Mouse (Mus musculus) cerebellum, adult 9-10 months (tissue): Measurements from ENCODE around the gene Ankrd61.

Source experiments
- DNase-seq: peaks from one replicate; pipeline ENCODE4 v3.0.0; 2022

Gene Ankrd61

DNA sequence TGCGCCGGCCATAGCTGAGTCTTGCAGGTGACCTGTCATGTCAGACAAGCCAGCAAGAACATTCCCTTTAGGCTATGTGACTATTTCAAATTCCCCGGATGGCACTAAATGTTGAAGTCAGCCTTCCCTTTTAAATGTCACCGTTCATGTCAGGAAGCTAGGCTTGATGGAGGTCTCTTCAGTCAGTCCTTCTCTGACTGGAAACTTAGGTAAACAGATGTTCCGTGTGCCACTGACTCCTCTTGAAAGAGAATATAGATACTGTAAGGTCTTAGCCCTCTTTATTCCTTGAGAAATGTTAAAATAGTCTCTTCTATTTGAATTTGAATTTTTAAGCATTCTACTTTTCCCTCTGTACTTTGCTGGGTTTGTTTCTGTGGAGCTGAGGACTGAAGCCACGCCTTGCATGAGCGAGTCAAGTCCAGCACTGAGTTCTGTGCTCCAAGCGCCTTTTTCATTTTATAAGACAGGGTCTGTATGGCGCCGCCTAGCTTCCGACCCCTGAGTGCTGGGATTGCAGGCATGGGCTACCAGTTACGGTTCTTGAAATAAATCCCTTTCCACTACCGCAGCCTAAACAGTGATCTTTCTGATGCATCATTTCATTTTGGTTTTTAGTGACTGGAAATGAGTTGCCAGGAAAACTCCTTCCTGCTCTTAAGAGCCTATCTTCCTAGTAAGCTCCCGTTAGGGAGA, at the start of gene Ankrd61:
TSS of gene Ankrd61 (minus strand) at position 51 of the 696 bp plus-strand sequence.
- DNase-seq = no peak

DNA sequence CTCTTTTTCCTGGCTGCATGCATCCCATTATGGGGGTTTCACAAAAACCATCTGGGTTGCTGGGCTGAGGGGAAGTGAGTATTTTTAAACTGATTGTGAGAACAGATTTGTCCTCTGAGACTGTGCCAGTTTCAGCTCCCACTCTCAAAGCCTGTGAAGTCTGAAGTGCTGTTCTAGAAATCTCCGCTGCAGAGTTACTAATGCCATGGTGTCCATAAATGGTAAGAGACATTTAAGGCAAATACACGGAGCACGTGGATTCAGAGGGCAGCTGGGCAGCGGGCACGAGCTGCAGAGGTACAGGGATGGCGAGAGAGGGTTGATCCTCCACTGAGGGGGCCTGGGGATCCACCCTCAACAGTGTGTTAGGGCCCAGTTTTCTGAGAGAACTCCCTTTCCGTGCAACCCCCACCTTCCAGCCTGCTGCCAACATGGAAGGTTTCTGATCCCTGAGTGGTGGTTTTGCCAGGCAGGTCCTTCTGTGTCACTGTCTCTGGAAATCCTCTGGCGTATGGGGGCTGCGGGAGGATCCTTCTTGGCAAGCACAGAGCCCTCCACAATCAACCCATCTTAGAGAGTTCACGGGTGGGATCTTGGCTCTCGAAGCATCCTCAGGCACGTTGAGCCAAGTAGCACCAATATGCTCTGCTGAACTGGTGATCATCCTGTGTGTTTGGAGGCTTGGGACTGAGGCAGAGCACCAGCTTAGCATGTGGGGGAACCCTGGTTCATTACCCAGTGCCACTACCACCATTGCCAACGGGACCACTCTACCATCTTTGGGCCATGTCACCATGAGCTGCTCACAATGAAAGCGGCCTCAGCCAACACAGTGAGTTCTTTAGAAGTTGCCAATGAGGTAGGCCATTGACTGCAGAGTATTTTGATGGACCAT, 46.0 kb upstream of the Ankrd61 start:
- no peak for DNase-seq

DNA sequence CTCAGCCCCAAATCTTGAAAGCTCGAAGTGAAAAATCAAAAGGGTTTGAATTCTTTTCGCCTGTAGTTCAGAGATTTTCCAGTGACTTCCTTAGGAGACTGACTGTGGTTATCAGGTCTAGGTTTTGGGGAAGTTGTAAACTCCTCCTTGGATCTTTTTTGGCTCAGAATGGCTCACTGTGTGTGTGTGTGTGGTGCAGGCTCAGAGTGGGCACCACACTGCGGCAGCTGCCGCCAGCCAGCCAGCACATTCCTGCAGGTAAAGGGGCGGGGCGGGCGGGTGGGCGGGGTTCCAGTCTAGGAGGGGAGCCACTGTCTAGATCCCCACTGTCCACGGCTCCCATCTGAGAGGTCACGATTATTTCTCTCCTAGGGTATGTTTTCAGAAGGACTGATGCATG, 44.1 kb upstream of the Ankrd61 start:
- no peak for DNase-seq

DNA sequence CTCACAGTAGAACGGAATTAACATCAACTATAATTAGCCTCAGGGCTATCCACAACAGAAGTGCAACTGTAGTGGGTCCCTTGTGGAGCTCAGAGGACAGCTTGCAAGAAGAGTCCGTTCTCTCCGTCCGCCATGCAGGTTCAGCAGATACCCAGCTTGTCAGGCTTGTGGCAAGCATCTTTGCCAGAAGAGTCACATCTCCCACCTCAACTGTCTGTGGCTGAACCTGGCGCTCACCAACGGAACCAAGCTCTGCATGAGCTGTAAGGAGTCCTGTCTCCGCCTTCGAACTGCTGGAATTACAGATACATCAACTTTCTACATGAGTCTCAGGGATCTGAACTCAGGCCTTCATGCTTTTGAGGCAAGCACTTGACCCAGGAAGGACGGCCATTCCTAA, 38.7 kb upstream of the Ankrd61 start:
- DNase-seq = no peak

DNA sequence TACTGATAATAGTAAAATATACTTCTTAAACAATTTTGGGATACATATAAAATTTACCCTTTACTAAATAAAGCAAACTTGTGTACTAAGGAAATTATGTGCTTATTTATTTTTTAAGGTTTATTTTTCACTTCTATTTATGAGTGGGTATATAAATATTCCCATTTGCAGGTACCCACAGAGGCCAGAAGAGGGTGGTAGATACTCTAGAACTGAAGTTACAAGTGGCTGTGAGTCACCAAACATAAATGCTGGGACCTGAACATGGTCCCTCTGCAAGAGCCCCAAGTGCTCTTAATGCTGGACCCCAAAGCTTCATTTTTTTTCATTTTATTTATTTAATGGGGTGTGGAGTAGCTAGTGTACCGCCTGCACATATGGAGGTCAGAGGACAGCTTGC, 36.4 kb upstream of the Ankrd61 start:
- DNase-seq = no peak

DNA sequence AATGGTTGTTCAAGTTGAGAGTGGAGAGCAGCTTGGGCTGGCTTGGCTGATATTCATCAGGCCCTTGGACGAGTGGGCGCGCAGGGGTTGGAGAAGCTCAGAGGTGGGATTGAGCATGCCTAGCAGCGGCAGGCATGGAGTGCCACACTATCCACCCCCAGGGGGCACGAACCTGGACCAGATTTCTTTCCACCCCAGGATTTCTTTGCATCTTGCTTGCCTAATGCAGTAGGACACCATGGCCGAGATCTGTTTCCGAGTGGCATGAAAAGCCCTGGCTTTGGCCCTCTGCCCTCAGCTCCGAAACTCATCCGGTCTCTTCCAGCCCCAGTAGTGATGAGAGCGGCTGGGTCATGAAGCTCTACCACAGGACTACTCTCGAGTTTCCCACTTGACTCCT, 35.9 kb upstream of the Ankrd61 start:
- DNase-seq = no peak

DNA sequence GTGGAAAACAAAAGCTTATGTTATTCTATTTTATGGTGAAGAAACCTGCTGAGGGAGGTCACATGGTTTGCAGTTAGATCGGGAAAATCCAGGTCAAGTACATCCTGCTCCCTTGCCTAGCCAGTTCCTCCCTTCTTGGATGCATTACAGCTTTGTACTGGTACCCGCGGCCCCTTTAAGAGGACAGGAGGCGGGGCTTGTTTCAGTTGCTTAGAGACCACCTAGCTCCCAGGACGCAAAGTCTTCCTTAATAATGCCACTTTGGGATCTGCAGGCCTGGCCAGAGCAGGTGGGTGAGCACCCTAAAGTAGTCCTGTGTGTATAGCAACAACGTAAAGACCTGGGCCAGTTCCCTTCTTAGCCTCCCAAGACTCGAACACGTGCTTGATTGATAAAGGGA, 35.3 kb upstream of the Ankrd61 start, which contains the start of gene Rsph10b:
TSS of gene Rsph10b (plus strand) at position 205 of the 400 bp plus-strand sequence.
- DNase-seq = no peak

DNA sequence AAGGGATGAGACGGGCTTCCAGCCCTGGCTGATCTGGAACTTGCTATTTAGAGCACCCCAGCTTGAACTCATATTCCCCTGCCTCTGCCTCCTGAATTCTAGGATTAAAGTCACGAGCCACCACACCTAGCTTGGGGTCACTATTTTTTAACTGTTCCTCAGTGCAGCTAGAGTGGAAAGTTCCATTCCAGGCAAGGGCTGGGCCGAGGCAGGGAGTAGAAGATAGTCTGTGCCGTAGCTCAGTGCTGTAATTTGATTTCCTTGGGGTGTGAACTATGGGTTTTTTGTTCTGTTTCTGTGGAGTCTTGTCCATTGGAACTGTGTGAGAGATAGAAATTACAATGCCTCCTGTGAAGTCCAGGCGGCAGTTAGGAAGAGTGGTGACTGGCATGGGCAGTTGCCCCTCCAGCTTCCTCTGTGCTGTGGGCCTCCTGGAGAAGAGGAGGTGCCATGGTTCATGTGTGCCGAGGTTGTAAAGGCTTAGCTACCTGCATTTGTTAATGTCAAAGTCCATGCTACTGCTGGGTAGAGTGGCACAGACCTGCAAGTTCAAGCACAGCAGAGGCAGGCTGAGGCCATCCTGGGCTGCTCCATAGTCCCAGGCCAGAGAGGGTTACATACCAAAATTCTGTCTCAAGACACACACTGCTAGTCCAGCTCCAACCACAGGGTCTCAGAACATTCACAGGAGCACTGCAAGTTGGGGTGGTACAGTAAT, 34.5 kb upstream of the Ankrd61 start:
- DNase-seq = no peak

DNA sequence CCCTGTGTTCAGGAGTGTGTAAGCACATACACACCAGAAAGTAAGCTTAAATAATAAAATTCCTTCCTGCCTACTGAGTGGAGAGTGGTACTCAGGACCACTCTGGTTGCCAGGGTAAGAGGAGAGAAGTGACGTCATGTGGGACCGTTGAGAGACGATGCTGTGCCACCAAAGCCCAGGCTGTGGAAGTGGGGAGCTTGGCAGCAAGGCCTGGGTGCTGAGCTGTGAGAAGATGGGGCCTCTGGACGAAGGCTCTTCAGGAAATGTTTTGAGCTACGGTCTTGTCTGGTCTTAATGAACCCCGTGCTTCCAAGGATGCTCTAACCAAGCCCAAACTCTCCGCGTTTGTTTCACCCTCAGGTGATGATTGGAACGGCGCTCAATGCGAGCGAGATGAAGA, 33.2 kb upstream of the Ankrd61 start:
- no peak for DNase-seq

DNA sequence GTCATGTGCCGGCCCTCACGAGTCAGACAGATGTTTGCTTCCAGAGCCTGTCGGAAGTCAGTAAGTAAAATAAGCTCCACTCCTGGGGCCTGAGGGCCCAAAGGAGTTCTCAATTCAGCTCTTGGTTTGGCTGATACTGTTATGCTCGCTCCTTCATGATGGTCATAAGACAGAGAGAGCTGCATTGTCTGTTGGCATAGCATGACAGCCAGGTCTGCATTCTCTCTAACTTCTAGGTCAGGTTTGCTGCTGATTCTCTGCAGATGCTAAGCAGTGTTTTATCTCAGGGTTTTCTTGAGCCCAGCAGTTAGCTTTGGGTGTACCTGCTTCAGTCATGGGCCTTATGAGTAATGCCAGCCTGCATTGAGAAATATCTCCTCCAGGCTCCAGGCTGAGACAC, 31.8 kb upstream of the Ankrd61 start:
- no peak for DNase-seq

DNA sequence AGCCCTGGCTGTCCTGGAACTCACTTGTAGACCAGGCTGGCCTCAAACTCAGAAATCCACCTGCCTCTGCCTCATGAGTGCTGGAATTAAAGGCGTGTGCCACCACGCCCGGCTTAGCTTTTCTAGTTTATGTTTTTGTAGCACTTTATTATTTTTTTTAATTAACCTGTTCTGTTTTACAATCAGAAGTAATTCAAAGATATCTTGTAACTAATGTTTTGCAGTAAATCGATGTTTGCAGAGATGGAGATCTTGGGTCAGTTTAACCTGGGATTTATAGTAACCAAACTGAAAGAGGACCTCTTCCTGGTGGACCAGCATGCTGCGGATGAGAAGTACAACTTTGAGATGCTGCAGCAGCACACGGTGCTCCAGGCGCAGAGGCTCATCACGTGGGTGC, 30.4 kb upstream of the Ankrd61 start, which contains the start of gene Gm42421:
TSS of gene Gm42421 (plus strand) at position 301 of the 400 bp plus-strand sequence.
- DNase-seq = no peak

DNA sequence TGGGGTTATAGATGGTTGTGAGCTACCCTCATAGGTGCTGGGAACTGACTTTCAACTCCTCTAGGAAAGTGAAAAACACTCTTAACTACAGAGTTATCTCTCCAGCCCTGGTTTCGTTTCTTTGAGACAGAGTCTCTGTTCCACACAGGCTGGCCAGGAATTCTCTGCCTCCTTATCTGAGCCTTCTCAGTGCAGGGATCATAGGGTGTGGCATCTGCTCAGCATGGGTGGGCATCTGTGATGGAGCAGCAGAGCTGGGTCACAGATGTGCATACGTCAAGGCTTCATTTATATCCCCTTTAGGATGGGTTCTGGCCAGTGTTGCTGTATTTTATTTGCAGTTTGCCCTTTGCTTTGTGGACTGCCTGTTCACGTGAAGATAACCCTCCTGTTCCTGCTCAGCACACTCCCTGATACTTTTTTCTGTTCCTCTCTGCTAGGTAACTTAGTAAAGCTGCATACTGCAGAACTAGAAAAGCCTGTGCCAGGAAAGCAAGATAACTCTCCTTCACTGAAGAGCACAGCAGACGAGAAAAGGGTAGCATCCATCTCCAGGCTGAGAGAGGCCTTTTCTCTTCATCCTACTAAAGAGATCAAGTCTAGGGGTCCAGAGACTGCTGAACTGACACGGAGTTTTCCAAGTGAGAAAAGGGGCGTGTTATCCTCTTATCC, 27.4 kb upstream of the Ankrd61 start:
- DNase-seq = no peak

DNA sequence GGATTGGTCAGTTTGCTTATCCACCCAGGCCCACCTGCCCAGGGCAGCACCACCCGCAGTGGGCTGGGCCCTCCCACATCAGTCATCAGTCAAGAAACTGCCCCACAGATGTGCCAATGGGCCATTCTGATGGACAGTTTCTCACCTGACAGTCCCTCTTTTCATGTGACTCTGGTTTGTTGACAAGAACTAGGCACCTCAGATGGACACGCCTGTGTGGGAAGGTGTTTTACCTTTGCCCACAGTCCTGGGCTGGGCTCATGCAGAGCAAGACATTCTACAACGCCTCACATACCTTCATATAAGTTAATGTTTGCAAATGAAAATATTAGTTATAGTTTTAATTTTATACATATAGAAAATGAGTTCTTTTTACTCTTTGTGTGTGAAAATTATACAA, 20.6 kb upstream of the Ankrd61 start:
- DNase-seq = no peak

DNA sequence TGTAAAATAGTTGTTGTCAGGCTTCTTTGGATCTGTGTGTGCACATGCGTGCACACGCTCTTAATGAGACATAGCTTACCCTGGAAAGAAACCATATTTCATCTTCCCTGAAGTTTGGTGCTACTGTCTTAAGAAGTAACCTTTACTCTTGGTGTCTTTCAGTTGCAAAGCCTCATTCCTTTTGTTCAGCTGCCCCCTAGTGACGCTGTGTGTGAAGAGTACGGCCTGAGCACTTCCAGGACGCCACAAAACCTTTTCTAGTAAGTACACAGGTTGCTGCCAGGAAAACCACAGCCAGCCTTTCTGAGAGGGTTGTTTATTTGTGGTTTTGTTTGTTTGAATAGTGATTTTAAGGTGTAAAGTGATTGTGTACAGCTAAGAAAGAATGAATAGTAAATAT, 19.9 kb upstream of the Ankrd61 start:
- DNase-seq = no peak

DNA sequence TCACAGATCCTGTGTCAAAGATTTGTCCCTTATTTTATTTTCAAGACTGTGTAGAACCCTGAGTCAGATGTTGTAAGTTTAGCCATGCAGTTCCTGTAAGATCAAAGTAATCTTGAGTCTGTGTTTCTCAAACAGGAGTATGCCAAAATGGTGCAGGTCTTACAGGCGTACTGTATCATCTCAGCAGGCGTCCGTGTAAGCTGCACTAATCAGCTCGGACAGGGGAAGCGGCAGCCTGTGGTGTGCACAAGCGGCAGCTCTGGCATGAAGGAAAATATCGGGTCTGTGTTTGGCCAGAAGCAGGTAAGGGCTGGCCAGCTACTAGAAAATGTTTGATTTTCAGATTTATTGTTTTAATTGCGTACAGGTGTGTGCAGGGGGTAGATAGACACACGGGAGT, 18.7 kb upstream of the Ankrd61 start:
- no peak for DNase-seq

DNA sequence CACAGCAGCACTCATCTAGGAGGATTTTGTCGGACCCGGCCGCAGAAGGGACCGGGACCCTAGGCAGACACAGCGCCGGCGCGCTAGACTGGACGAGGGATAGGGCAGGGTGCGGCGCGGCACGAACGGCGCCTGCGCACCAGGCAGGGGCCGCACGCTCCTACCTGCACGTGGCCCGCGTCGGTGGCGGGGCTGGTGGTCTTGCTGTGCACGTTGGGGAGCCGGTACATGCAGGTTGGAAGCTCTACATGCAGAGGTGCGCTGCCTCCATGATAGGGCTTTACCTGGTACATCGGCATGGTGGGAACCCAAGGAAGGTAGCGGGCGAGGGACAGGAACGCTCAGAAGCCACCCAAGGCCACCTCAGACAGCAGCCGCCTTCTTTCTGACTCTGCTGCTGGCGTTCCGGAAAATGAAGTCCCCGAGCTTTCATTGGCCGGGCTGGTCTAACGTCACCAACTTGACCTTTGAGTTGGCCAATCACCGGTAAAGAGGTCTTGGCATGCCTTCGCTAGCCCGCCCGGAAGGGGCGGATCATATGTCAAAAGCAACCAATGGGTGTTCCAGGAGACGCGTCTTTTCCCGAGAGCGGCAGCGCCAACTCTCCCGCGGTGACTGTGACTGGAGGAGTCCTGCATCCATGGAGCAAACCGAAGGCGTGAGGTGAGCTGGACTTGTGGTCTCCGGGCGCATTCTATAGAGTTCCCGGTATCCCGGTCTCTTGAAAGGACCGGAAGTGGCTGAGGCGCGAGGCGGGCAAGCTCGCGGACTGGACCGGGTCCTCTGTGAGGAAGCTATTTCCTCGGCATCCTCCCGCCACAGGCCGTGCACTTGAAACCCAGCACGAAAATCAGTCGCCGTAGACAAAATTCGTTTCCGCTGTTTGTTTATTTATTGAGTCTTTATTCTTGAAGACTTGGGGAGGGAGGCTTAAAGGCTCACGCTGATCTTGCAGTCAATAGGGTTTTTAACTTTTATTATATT, 12.2 kb upstream of the Ankrd61 start, which contains the start of the genes Aimp2 and Pms2:
TSS of gene Aimp2 (minus strand) at position 431 of the 984 bp plus-strand sequence.
TSS of gene Pms2 (plus strand) at position 548 of the 984 bp plus-strand sequence.
- peak; percentile 98 for DNase-seq

DNA sequence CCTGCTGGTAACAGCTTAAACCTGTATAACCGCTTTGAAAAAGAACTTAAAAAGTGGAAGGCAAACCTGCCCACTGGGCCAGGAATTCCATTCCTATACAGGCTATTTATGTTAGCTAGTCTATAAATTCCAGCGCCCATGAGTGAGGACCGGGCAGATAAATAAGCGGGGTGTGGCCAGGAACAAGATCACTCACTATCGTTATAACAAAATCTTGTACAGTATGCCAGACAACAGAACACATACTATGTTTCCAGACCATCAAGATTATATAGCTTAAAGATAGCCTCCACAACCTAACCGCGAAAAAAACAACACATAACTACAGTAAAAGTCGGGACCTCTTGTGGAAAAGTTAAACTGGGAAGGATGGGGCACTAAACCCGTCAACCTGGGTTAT, 11.4 kb upstream of the Ankrd61 start:
- DNase-seq = no peak

DNA sequence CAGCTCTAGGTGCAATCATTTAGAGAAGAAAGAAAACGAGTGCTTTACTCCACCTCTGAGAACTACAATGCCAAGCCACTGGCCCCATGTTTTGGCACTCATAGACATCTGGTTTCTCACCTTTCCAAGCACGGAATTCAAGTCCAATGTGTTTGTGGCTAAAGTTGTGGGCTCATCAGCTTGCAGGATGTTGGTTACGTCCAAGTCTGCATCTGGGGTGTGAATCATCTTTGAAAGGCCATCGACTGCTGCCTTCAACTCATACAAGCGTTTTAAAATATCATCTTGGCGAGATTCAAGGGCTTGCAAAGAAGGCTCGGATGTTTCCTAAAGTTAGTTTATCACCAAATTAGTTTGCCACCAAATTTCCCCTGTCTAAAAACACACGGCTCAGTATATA, 8.9 kb upstream of the Ankrd61 start:
- DNase-seq = no peak

DNA sequence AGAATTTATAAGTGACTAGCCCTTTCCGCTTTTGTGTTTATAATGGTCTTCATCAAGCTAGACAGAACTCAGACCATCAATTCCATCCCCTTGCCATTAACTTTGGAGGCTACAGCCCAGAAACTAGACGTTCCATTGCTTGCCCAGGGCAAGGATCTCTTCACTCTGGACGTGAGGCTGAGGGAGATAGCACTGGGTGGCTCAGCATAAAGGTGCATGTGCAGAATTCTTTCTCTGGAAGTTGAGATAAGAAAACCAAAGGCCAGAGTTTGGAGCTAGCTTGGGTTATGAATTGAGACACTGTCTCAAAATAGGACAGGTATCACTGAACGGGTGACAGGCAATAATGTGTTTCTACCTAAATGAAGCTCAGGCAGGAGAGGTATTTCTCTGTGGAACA, 6.3 kb upstream of the Ankrd61 start:
- DNase-seq = no peak

DNA sequence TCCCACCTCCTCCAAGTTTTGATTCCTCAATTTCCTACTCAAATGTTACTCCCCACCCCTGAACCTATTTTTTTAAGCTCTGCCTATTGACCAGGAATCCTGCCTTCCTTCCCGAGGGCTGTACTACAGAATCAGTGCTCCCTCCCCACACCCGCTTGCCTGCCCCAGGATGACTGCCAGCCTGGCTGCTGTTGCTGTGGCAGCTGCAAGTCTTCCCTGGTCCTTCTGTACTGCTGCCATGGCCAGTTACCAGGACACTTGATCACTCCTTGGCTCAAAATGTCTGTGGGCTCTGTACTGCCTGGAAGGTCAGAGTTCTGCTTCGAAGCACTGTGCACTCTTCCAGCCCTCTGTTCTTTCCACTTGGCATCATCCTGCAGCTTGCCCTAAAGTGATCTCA, 4.6 kb upstream of the Ankrd61 start:
- no peak for DNase-seq

DNA sequence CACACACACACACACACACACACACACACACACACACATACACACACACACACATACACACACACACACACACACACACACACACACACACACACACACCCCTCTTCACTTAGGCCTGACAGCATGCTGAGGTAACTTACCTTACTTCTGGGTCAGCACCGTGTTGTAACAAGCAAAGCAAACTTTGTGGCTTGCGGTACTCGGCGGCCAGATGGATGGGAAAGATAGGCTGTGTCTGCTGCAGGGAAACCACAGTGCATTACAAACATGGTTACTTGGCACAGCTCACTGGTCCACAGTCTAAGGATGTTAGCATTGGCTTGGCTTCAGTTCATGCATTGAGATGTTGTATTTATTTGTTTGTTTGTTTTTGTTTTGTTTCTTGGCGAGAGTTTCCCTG, 4.1 kb downstream of the Ankrd61 start:
- no peak for DNase-seq
